Mouse (Mus musculus): ENCODE results near the gene Cbl. TPM values are rescaled to one million over a fixed set of nuclear protein-coding genes. Genes with fewer than 3 reads are reported as not detected.

The Cbl gene
- polyA plus RNA-seq, 1 experiment from 2014 or later = 21.7 TPM

DNA sequence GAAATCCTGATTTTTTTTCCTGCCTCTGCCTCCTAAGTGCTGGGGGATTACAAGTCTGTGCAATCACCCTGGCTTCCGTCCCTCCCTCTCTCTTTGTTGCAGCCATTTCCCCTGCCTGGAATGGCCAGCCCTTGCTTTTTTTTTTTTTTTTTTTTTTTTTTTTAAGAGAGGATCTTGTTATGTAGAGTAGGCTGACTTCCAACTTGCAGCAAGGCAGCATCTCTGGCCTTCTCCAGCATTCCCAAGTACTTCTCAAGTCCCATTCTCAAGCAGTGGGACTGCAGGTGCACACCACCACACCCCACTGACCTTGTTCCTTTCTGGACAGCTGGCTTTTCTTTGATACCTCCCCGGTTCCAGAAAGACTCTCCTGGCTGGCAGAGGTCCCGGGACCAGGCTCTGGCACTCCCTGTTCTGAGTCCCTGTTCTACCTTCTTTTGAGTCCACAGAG lies 106.5 kb downstream of the Cbl start:
- Histone ChIP-seq H3K27ac (ENCODE audit: low read length) (no peak overlapping the region), H3K4me2 (ENCODE audit: low read length) (no peak overlapping the region), H3K36me3 (ENCODE audit: control insufficient read depth, insufficient read depth, low read length) (no peaks in the 10 kb centered on the region), H3K27me3 (ENCODE audit: control insufficient read depth, insufficient read depth, low read depth, low read length) (peaks cover 13% of the 10 kb centered on the region), H3K9ac (ENCODE audit: low read depth, low read length) (no peak overlapping the region), H3K4me3 (ENCODE audit: low read depth, low read length) (no peak overlapping the region), H3K4me1 (ENCODE audit: control insufficient read depth, insufficient read depth, low read length) (peaks cover 11% of the 10 kb centered on the region), H3K9me3 (replicated peaks; ENCODE audit: control insufficient read depth, low read length, poor library complexity, severe bottlenecking) (no peaks in the 10 kb centered on the region)
- WGBS = 48% methylated on average over 3 of the region's 3 CpGs
- no peak for ATAC-seq

DNA sequence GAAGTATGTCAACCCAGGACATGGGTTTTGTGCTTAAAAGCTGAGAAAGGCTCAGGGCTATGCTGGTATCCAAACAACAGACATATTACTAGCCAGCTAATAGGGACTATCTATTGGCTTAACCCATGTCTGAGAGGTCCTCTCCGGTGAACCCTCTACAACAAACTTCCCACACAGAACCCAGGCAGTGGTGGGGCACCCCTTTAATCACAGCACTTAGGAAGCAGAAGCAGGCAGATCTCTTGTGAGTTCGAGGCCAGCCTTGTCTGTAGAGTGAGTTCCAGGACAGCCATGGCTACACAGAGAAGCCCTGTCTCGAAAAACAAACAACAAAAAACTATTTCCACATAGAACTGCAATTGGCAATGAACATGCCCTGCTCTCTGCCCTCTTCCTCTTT lies 107.1 kb downstream of the Cbl start:
- H3K27me3 ChIP-seq (ENCODE audit: control insufficient read depth, insufficient read depth, low read depth, low read length) = peaks cover 10% of the 10 kb centered on the region; the same call in 1 of the 2 replicates

DNA sequence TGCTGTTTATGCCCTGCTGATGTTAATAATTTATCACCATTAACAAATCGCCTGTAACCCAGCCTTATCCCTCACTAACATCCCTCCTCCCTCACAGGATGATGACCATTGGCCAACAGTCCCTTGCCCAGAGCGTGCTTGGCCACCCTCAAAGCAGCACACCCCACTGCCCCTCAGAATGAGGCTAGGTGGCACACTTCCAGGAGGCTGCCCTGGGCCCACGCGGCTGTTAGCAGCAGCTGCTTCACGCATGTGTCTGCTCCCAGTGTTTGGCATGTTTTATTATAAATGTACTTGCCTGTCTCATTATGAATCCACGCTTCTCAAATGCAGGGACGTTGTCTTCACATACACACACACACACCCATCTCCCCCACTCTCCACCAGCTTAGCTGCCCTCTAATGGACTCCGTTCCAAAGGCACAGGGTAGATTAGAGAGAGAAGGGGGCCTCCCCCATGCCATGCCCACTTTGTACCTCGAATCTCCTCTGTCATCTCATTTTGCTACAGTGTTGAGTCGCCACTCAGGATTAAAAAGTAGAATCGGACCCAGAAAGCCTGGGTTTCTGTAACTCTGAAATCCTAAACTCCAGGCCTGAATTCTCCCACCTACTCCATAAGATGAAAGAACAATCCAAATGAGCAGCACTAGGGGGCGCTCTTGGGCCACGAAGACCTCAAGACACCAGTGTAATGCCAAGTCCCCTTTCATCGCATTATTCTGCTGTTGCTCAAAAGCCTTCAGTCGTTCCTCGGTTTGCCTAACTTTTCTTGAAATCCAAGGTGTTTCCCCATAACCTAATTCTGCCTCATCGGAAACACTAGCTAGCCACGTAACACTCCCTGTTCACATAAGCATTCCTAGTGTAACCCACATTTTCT lies 108.1 kb downstream of the Cbl start:
- Histone ChIP-seq H3K4me2 (ENCODE audit: low read length) (peak overlapping the region; percentile 33), H3K9me3 (replicated peaks; ENCODE audit: control insufficient read depth, low read length, poor library complexity, severe bottlenecking) (no peaks in the 10 kb centered on the region), H3K27ac (ENCODE audit: low read length) (no peak overlapping the region), H3K9ac (ENCODE audit: low read depth, low read length) (no peak overlapping the region), H3K36me3 (ENCODE audit: control insufficient read depth, insufficient read depth, low read length) (no peaks in the 10 kb centered on the region), H3K27me3 (ENCODE audit: control insufficient read depth, insufficient read depth, low read depth, low read length) (0 out of 2 replicates have a peak, but pooled peaks cover 6% of the 10 kb centered on the region), H3K4me3 (ENCODE audit: low read depth, low read length) (no peak overlapping the region), H3K4me1 (ENCODE audit: control insufficient read depth, insufficient read depth, low read length) (peaks cover 11% of the 10 kb centered on the region)
- 30% methylated on average over 18 of the region's 18 CpGs for WGBS
- ATAC-seq = peak; percentile 69; the same call in 1 of the 2 replicates

More for the DNA sequence above, 107.1 kb downstream of the Cbl start:
- H3K9me3 ChIP-seq (replicated peaks; ENCODE audit: control insufficient read depth, low read length, poor library complexity, severe bottlenecking) = no peaks in the 10 kb centered on the region
- ATAC-seq = no peak
- H3K9ac ChIP-seq (ENCODE audit: low read depth, low read length) = no peak overlapping the region
- H3K4me1 ChIP-seq (ENCODE audit: control insufficient read depth, insufficient read depth, low read length) = peaks cover 11% of the 10 kb centered on the region
- H3K36me3 ChIP-seq (ENCODE audit: control insufficient read depth, insufficient read depth, low read length) = no peaks in the 10 kb centered on the region
- H3K27ac ChIP-seq (ENCODE audit: low read length) = no peak overlapping the region
- 83% methylated on average over 3 of the region's 3 CpGs for WGBS
- H3K4me2 ChIP-seq (ENCODE audit: low read length) = no peak overlapping the region
- no peak overlapping the region for H3K4me3 ChIP-seq (ENCODE audit: low read depth, low read length)

DNA sequence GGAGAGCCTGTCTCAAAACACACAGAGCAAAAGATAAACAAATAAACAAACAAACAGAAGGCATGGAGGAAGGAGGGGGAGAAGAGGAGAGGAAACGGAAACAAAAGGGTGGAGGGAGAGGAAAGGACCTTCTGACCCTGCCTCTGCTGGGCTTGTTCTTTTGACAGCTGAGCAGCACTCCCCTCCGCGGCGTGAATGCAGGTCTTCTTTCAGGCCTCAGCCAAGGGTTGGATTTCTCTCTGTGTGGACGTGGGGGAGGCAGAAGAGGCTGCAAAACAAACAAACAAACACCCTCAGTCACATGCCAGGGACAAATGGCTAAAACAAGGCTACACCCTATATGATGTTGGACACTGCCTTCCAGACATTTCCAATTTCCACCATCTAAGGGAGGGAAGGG lies 108.8 kb downstream of the Cbl start:
- Histone ChIP-seq H3K4me2 (ENCODE audit: low read length) (no peak overlapping the region), H3K4me3 (ENCODE audit: low read depth, low read length) (no peak overlapping the region), H3K9me3 (replicated peaks; ENCODE audit: control insufficient read depth, low read length, poor library complexity, severe bottlenecking) (no peaks in the 10 kb centered on the region), H3K27me3 (ENCODE audit: control insufficient read depth, insufficient read depth, low read depth, low read length) (0 out of 2 replicates have a peak, but pooled peaks cover 6% of the 10 kb centered on the region), H3K27ac (ENCODE audit: low read length) (no peak overlapping the region), H3K9ac (ENCODE audit: low read depth, low read length) (no peak overlapping the region), H3K36me3 (ENCODE audit: control insufficient read depth, insufficient read depth, low read length) (no peaks in the 10 kb centered on the region), H3K4me1 (ENCODE audit: control insufficient read depth, insufficient read depth, low read length) (peaks cover 9% of the 10 kb centered on the region)
- no peak for ATAC-seq
- WGBS = 56% methylated on average over 5 of the region's 5 CpGs

DNA sequence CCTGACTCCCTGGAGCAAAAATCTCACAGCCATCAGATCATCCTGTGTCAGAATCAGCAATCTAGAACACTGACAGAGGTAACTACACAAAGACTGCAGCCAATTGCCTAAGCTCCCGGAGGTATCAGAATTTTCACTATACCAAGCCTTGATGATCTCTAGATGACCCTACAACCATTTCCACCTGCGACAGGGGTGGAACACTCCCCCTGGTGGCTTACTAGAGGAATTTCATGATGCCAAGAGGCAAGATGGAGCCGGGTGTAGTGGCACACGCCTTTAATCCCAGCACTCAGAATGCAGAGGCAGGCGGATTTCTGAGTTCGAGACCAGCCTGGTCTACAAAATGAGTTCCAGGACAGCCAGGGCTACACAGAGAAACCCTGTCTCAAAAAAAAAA lies 109.5 kb downstream of the Cbl start:
- Histone ChIP-seq H3K36me3 (ENCODE audit: control insufficient read depth, insufficient read depth, low read length) (no peaks in the 10 kb centered on the region), H3K27ac (ENCODE audit: low read length) (no peak overlapping the region), H3K9me3 (replicated peaks; ENCODE audit: control insufficient read depth, low read length, poor library complexity, severe bottlenecking) (no peaks in the 10 kb centered on the region), H3K27me3 (ENCODE audit: control insufficient read depth, insufficient read depth, low read depth, low read length) (0 out of 2 replicates have a peak, but pooled peaks cover 1% of the 10 kb centered on the region), H3K4me1 (ENCODE audit: control insufficient read depth, insufficient read depth, low read length) (0 out of 2 replicates have a peak, but pooled peaks cover 4% of the 10 kb centered on the region), H3K9ac (ENCODE audit: low read depth, low read length) (no peak overlapping the region), H3K4me2 (ENCODE audit: low read length) (no peak overlapping the region), H3K4me3 (ENCODE audit: low read depth, low read length) (no peak overlapping the region)
- WGBS = 65% methylated on average over 6 of the region's 6 CpGs
- ATAC-seq = no peak

DNA sequence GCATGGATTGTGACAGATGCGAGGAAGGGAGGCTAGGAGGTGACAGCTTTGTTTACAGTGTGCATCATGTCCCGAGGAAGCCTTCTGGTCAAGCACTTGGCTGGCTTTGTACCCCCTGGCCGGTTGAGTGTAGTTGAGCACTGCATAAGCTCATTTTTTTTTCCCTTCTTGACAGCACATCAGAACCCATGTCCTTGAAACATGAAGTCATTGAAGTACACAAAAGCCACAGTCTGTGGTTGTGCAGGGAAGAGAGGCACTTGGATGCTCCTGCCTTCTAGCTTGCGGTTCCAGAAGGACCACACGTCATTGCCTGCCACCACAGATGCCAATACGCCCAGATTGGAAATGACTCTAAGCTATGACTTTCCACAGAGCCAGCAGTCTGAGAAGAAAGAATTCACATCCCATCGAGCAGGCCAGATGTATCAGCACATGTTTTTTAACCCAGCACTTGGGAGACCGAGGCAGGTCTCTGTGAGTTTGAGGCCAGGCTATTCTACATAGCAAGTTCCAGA lies 113.8 kb downstream of the Cbl start:
- ATAC-seq = no peak
- Histone ChIP-seq H3K9ac (ENCODE audit: low read depth, low read length) (no peak overlapping the region), H3K27me3 (ENCODE audit: control insufficient read depth, insufficient read depth, low read depth, low read length) (no peaks in the 10 kb centered on the region), H3K4me1 (ENCODE audit: control insufficient read depth, insufficient read depth, low read length) (no peaks in the 10 kb centered on the region), H3K9me3 (replicated peaks; ENCODE audit: control insufficient read depth, low read length, poor library complexity, severe bottlenecking) (no peaks in the 10 kb centered on the region), H3K4me3 (ENCODE audit: low read depth, low read length) (no peak overlapping the region), H3K27ac (ENCODE audit: low read length) (no peak overlapping the region), H3K4me2 (ENCODE audit: low read length) (no peak overlapping the region), H3K36me3 (ENCODE audit: control insufficient read depth, insufficient read depth, low read length) (no peaks in the 10 kb centered on the region)
- WGBS = 86% methylated on average over 8 of the region's 8 CpGs

DNA sequence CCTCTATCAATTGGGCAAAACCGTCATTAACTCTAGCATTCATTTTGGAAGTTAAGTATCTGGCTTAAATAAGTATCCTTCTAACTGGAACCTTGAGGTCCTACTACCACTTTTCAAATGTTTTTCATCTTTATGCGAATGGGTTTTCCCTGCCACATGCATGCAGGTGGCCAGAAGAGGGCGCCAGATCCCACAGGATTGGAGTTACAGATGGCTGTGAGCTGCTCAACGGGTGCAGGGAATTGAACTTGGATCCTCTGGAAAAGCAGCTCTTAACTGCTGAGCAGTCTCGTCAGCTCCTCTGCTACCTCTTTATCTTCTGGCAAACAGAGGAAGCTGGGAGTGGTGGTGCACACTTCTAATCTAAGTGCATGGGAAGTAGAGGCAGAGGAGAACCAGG lies 114.8 kb downstream of the Cbl start:
- Histone ChIP-seq H3K4me1 (ENCODE audit: control insufficient read depth, insufficient read depth, low read length) (no peaks in the 10 kb centered on the region), H3K4me2 (ENCODE audit: low read length) (no peak overlapping the region), H3K9ac (ENCODE audit: low read depth, low read length) (no peak overlapping the region), H3K4me3 (ENCODE audit: low read depth, low read length) (no peak overlapping the region), H3K9me3 (replicated peaks; ENCODE audit: control insufficient read depth, low read length, poor library complexity, severe bottlenecking) (no peaks in the 10 kb centered on the region), H3K36me3 (ENCODE audit: control insufficient read depth, insufficient read depth, low read length) (no peaks in the 10 kb centered on the region), H3K27me3 (ENCODE audit: control insufficient read depth, insufficient read depth, low read depth, low read length) (no peaks in the 10 kb centered on the region), H3K27ac (ENCODE audit: low read length) (no peak overlapping the region)
- 51% methylated on average over 5 of the region's 5 CpGs for WGBS
- ATAC-seq = no peak

DNA sequence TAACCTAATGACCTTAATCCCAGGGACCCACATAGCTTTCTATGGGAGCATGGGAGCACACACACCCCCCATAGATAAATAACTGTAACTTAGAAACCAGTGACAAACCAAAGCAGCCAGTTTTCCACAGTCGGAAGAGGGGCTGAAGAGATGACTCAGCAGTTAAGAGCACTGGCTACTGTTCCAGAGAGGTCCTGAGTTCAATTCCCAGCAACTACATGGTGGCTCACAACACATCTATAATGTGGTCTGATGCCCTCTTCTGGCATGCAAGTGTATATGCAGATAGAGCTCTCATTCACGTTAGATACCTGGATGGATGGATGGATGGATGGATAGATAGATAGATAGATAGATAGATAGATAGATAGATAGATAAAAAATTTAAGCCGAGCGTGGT lies 117.7 kb downstream of the Cbl start:
- H3K9me3 ChIP-seq (replicated peaks; ENCODE audit: control insufficient read depth, low read length, poor library complexity, severe bottlenecking) = no peaks in the 10 kb centered on the region
- 94% methylated on average over 4 of the region's 4 CpGs for WGBS

DNA sequence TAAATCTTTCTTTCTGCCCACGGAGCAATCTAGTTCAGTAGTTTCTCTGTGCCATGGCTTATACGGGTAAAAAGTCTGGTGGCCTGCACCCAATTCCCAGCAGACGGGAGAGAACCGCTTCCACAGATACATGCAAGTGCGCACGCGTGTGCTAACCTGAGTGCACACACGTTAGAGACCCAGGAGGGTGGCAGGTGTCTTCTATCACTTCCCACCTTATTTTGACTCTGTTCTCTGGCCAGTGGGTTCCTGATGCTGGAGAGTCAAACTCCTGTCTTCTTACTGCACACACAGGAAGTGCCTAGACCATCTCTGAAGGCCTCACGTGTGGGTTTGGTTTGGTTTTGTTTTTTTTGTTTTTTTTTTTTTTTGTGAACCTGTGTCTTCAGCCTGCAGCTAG lies 118.2 kb downstream of the Cbl start:
- Histone ChIP-seq H3K4me1 (ENCODE audit: control insufficient read depth, insufficient read depth, low read length) (peaks cover 4% of the 10 kb centered on the region), H3K4me2 (ENCODE audit: low read length) (no peak overlapping the region), H3K27me3 (ENCODE audit: control insufficient read depth, insufficient read depth, low read depth, low read length) (no peaks in the 10 kb centered on the region), H3K9me3 (replicated peaks; ENCODE audit: control insufficient read depth, low read length, poor library complexity, severe bottlenecking) (no peaks in the 10 kb centered on the region), H3K27ac (ENCODE audit: low read length) (no peak overlapping the region), H3K9ac (ENCODE audit: low read depth, low read length) (no peak overlapping the region), H3K36me3 (ENCODE audit: control insufficient read depth, insufficient read depth, low read length) (no peaks in the 10 kb centered on the region), H3K4me3 (ENCODE audit: low read depth, low read length) (no peak overlapping the region)
- no peak for ATAC-seq
- 94% methylated on average over 9 of the region's 9 CpGs for WGBS

More for the DNA sequence above, 117.7 kb downstream of the Cbl start:
- ATAC-seq = no peak
- Histone ChIP-seq H3K4me3 (ENCODE audit: low read depth, low read length) (no peak overlapping the region), H3K36me3 (ENCODE audit: control insufficient read depth, insufficient read depth, low read length) (no peaks in the 10 kb centered on the region), H3K4me2 (ENCODE audit: low read length) (no peak overlapping the region), H3K27ac (ENCODE audit: low read length) (no peak overlapping the region), H3K27me3 (ENCODE audit: control insufficient read depth, insufficient read depth, low read depth, low read length) (no peaks in the 10 kb centered on the region), H3K4me1 (ENCODE audit: control insufficient read depth, insufficient read depth, low read length) (peaks cover 3% of the 10 kb centered on the region; the same call in 1 of the 2 replicates), H3K9ac (ENCODE audit: low read depth, low read length) (no peak overlapping the region)
